Mouse (Mus musculus) mammary gland, adult 2 months (tissue): Measurements from ENCODE around the gene Tceal8. TPM values are rescaled to one million over a fixed set of nuclear protein-coding genes. Genes with fewer than 3 reads are reported as not detected.

Experiments used
- polyA plus RNA-seq: library from polyadenylated mRNA; depleted of rRNA; stranded (reverse); fragments of >200 nt; gene quantifications from 2 replicates; pipeline ENCODE4 v1.2.3, GENCODE M21; 2012; ENCODE audit warnings: low replicate concordance; rRNA removed

The Tceal8 gene
- polyA plus RNA-seq = 2.4 and 6.5 TPM in 2 replicates

GRCm38 (mm10) chrX:136172118-136172551 is at the start of gene Tceal8:
Tceal8 (minus strand) TSS chrX:136172342.

GRCm38 (mm10) chrX:136214729-136215677 is 42.9 kb upstream of the Tceal8 start, which contains the start of the genes Tceal7 and Bex1:
Tceal7 (plus strand) TSS chrX:136214779.
Bex1 (minus strand) TSS chrX:136215513.

GRCm38 (mm10) chrX:136203664-136204066 is 31.5 kb upstream of the Tceal8 start, which contains the start of gene Tceal5:
Tceal5 (minus strand) TSS chrX:136203876.

GRCm38 (mm10) chrX:136138827-136139639 is 33.1 kb downstream of the Tceal8 start, which contains the start of gene Bex4:
Bex4 (plus strand) TSS chrX:136138996.

Other genes starting within 250 kb of the Tceal8 start
- 38.8 and 88.4 TPM in 2 replicates for gene Arxes2, start 178.5 kb downstream of the Tceal8 start, polyA plus RNA-seq
- gene Arxes1, start 139.0 kb downstream of the Tceal8 start, polyA plus RNA-seq = 5.7 and 24.1 TPM in 2 replicates
- not detected in 2 replicates for gene Bex2, start 104.1 kb downstream of the Tceal8 start, polyA plus RNA-seq
- gene Nxf3, start 87.1 kb downstream of the Tceal8 start, polyA plus RNA-seq = not detected in 2 replicates
- gene Bex4, start 33.3 kb downstream of the Tceal8 start, polyA plus RNA-seq = not detected in 2 replicates
- 0.19 TPM in 1 of 2 replicates, not detected in the other for gene Tceal5, start 31.5 kb upstream of the Tceal8 start, polyA plus RNA-seq
- gene Tceal7, start 42.4 kb upstream of the Tceal8 start, polyA plus RNA-seq = 0.49 TPM in 1 of 2 replicates, not detected in the other
- gene Bex1, start 43.2 kb upstream of the Tceal8 start, polyA plus RNA-seq = 1.4 TPM in 1 of 2 replicates, not detected in the other
- gene Tceal9, start 72.7 kb upstream of the Tceal8 start, polyA plus RNA-seq = 4.4 and 15.2 TPM in 2 replicates
- 16.9 and 32.1 TPM in 2 replicates for gene Bex3, start 97.9 kb upstream of the Tceal8 start, polyA plus RNA-seq